Mouse (Mus musculus) kidney, postnatal 0 days (tissue): ENCODE results near the gene Sgip1. TPM values are rescaled to one million over a fixed set of nuclear protein-coding genes. Genes with fewer than 3 reads are reported as not detected.

ENCODE experiments used
- ATAC-seq: fragments of 200-750 bp; cut with Nextera tagmentation; replicated peaks from 2 replicates; pipeline ENCODE4 v1.8.0; 2017; ENCODE audit warnings: low read depth, moderate number of reproducible peaks, moderate TSS enrichment, moderate library complexity; ENCODE audit not compliant: low FRiP score
- DNase-seq: peaks from one replicate; pipeline ENCODE4 v3.0.0-alpha.2; 2016; ENCODE audit warnings: low spot score
- H3K27ac ChIP-seq: fragments of 300-500 bp; sonication (generic); 2 replicates; pipeline ENCODE4 v1.5.1; 2014; ENCODE audit warnings: mild to moderate bottlenecking
- H3K27me3 ChIP-seq: fragments of 300-500 bp; sonication (generic); 2 replicates; pipeline ENCODE4 v1.6.1; 2014; ENCODE audit warnings: low read length, mixed read lengths; ENCODE audit not compliant: insufficient read depth
- H3K36me3 ChIP-seq: fragments of 300-500 bp; sonication (generic); 2 replicates; pipeline ENCODE4 v1.6.1; 2014; ENCODE audit warnings: low read length, mixed read lengths; ENCODE audit not compliant: insufficient read depth
- H3K4me1 ChIP-seq: fragments of 300-500 bp; sonication (generic); replicated peaks from 2 replicates; pipeline ENCODE4 v1.6.1; 2014; ENCODE audit warnings: antibody characterized with exemption, low read length, mixed read lengths; ENCODE audit not compliant: insufficient read depth
- H3K4me2 ChIP-seq: fragments of 300-500 bp; sonication (generic); 2 replicates; pipeline ENCODE4 v1.6.1; 2014; ENCODE audit warnings: mild to moderate bottlenecking, low read length, moderate library complexity, mixed read lengths
- H3K4me3 ChIP-seq: fragments of 300-500 bp; sonication (generic); replicated peaks from 2 replicates; pipeline ENCODE4 v1.5.1; 2014; ENCODE audit warnings: low read depth, low read length
- H3K9ac ChIP-seq: fragments of 300-500 bp; sonication (generic); 2 replicates; pipeline ENCODE4 v1.6.1; 2014; ENCODE audit warnings: low read depth, low read length
- H3K9me3 ChIP-seq: fragments of 300-500 bp; sonication (generic); replicated peaks from 2 replicates; pipeline ENCODE4 v1.6.1; 2016; ENCODE audit warnings: low read length, inconsistent platforms, mixed read lengths
- CTCF ChIP-seq: IDR thresholded peaks from 2 replicates; pipeline ENCODE4 v1.5.1; 2016; ENCODE audit warnings: antibody characterized with exemption, low read depth, mild to moderate bottlenecking, moderate library complexity
- whole genome bisulfite sequencing: fragments of 180-500 bp; shearing (Covaris S2); extraction: QIAGEN DNeasy Blood & Tissue Kit; methylation state at CpG from one replicate; pipeline ENCODE4 v1.1.7; 2014; 5-methylcytosine and 5-hydroxymethylcytosine counted together
- polyA plus RNA-seq: library from polyadenylated mRNA; unstranded; fragments of >200 nt; fragmentation: Nextera tagmentation; extraction: Ambion mirVana; gene quantifications from 2 replicates; pipeline ENCODE4 v1.2.1, GENCODE M21; 2015

Sgip1 gene
- polyA plus RNA-seq, 1 experiment from 2014 or later = 7.6 TPM

GRCm38 (mm10) chr4:102990595-102991340 is 249.7 kb downstream of the Sgip1 start:
- no peak for TF ChIP-seq CTCF
- H3K9me3 ChIP-seq = no peaks in the 10 kb centered on the region
- no peak overlapping the region for H3K4me2 ChIP-seq
- ATAC-seq (no peak), DNase-seq (no peak)
- H3K9ac ChIP-seq = no peak overlapping the region
- no peaks in the 10 kb centered on the region for H3K4me1 ChIP-seq
- no peak overlapping the region for H3K4me3 ChIP-seq
- H3K36me3 ChIP-seq = no peaks in the 10 kb centered on the region
- H3K27ac ChIP-seq = no peak overlapping the region
- H3K27me3 ChIP-seq = no peaks in the 10 kb centered on the region
- WGBS = 72% methylated on average over 11 of the region's 11 CpGs

GRCm38 (mm10) chr4:102991685-102992084 is 250.6 kb downstream of the Sgip1 start:
- H3K27me3 ChIP-seq = no peaks in the 10 kb centered on the region
- no peak for DNase-seq
- no peak overlapping the region for H3K27ac ChIP-seq
- 68% methylated on average over 3 of the region's 3 CpGs for WGBS
- no peak overlapping the region for H3K4me2 ChIP-seq
- no peak for TF ChIP-seq CTCF
- no peak overlapping the region for H3K4me3 ChIP-seq
- no peak overlapping the region for H3K9ac ChIP-seq
- no peaks in the 10 kb centered on the region for H3K4me1 ChIP-seq
- ATAC-seq = no peak
- no peaks in the 10 kb centered on the region for H3K9me3 ChIP-seq
- H3K36me3 ChIP-seq = no peaks in the 10 kb centered on the region

GRCm38 (mm10) chr4:103004681-103005080 is 263.6 kb downstream of the Sgip1 start:
- no peak for TF ChIP-seq CTCF
- Histone ChIP-seq H3K27me3 (no peaks in the 10 kb centered on the region), H3K4me1 (no peaks in the 10 kb centered on the region), H3K4me3 (no peak overlapping the region), H3K36me3 (no peaks in the 10 kb centered on the region), H3K9me3 (no peaks in the 10 kb centered on the region), H3K4me2 (no peak overlapping the region), H3K9ac (no peak overlapping the region), H3K27ac (no peak overlapping the region)
- 90% methylated on average over 4 of the region's 4 CpGs for WGBS
- ATAC-seq (no peak), DNase-seq (no peak)

GRCm38 (mm10) chr4:103005190-103005945 is 264.3 kb downstream of the Sgip1 start:
- no peak for DNase-seq
- Histone ChIP-seq H3K4me3 (no peak overlapping the region), H3K27ac (no peak overlapping the region), H3K27me3 (no peaks in the 10 kb centered on the region), H3K9me3 (no peaks in the 10 kb centered on the region), H3K9ac (no peak overlapping the region), H3K4me2 (no peak overlapping the region), H3K4me1 (no peaks in the 10 kb centered on the region), H3K36me3 (no peaks in the 10 kb centered on the region)
- no peak for TF ChIP-seq CTCF
- ATAC-seq = no peak
- 54% methylated on average over 15 of the region's 15 CpGs for WGBS

GRCm38 (mm10) chr4:103006266-103006665 is 265.2 kb downstream of the Sgip1 start:
- Histone ChIP-seq H3K4me1 (no peaks in the 10 kb centered on the region), H3K36me3 (no peaks in the 10 kb centered on the region), H3K9me3 (no peaks in the 10 kb centered on the region), H3K27me3 (no peaks in the 10 kb centered on the region), H3K4me2 (no peak overlapping the region), H3K27ac (no peak overlapping the region), H3K4me3 (no peak overlapping the region), H3K9ac (no peak overlapping the region)
- TF ChIP-seq CTCF = no peak
- ATAC-seq (no peak), DNase-seq (no peak)
- 78% methylated on average over 5 of the region's 5 CpGs for WGBS

GRCm38 (mm10) chr4:103006943-103007418 is 265.9 kb downstream of the Sgip1 start:
- Histone ChIP-seq H3K36me3 (no peaks in the 10 kb centered on the region), H3K4me2 (no peak overlapping the region), H3K4me3 (no peak overlapping the region), H3K4me1 (no peaks in the 10 kb centered on the region), H3K9me3 (no peaks in the 10 kb centered on the region), H3K9ac (no peak overlapping the region), H3K27ac (no peak overlapping the region), H3K27me3 (no peaks in the 10 kb centered on the region)
- DNase-seq (peak; percentile 29), ATAC-seq (no peak)
- WGBS = 8% methylated on average over 3 of the region's 4 CpGs
- TF ChIP-seq CTCF = no peak
